Mouse (Mus musculus): ENCODE measurements around the gene Mapkap1.

- TF ChIP-seq POLR2A (IDR thresholded peaks at IDR 0.05; ENCODE audit: borderline replicate concordance, extremely low read depth, low read depth, low read length) = no peak
- TF ChIP-seq CTCF (IDR thresholded peaks at IDR 0.05; ENCODE audit: insufficient read depth, low read length) = no peak
Measured at GRCm38 (mm10) chr2:34605040-34605439, 198.5 kb downstream of the Mapkap1 start.
